Mouse (Mus musculus) ovary, adult 18-20 months (tissue): ENCODE measurements at regions not wholly inside any gene's neighbourhood (a gene's known extent, or its start where the extent isn't known, plus 50 kb on each side); places are given as distances from the start of the nearest gene placed in this dataset.

Experiments
- DNase-seq: peaks from one replicate; pipeline ENCODE4 v3.0.0; 2022; ENCODE audit warnings: low spot score, mixed read lengths

GRCm38 (mm10) chr7:79517581-79518337, 51.6 kb upstream of the Polg start:
- no peak for DNase-seq

GRCm38 (mm10) chr7:79516287-79516686, 50.1 kb upstream of the Polg start:
- no peak for DNase-seq
